Mouse (Mus musculus) kidney, embryonic 14.5 days (tissue): ENCODE results near the gene Gpx2. TPM values are rescaled to one million over a fixed set of nuclear protein-coding genes. Genes with fewer than 3 reads are reported as not detected.

Source experiments
- ATAC-seq: fragments of 200-750 bp; cut with Nextera tagmentation; 2 replicates; pipeline ENCODE4 v1.8.0; 2017; ENCODE audit warnings: moderate number of reproducible peaks, mild to moderate bottlenecking, moderate TSS enrichment, moderate library complexity; ENCODE audit not compliant: low FRiP score, low TSS enrichment
- H3K27ac ChIP-seq: fragments of 300-500 bp; sonication (generic); 2 replicates; pipeline ENCODE4 v1.5.1; 2014; ENCODE audit warnings: low read depth, mild to moderate bottlenecking, low read length, moderate library complexity, mixed read lengths
- H3K27me3 ChIP-seq: fragments of 300-500 bp; sonication (generic); 2 replicates; pipeline ENCODE4 v1.6.1; 2014; ENCODE audit warnings: mild to moderate bottlenecking, low read length; ENCODE audit not compliant: control insufficient read depth, insufficient read depth
- H3K36me3 ChIP-seq: fragments of 300-500 bp; sonication (generic); 2 replicates; pipeline ENCODE4 v1.6.1; 2014; ENCODE audit warnings: low read length, mixed read lengths; ENCODE audit not compliant: control insufficient read depth, insufficient read depth
- H3K4me1 ChIP-seq: fragments of 300-500 bp; sonication (generic); 2 replicates; pipeline ENCODE4 v1.6.1; 2014; ENCODE audit warnings: low read length, mixed read lengths; ENCODE audit not compliant: control insufficient read depth, insufficient read depth
- H3K4me2 ChIP-seq: fragments of 300-500 bp; sonication (generic); replicated peaks from 2 replicates; pipeline ENCODE4 v1.6.1; 2014; ENCODE audit warnings: low read depth, mild to moderate bottlenecking, low read length
- H3K4me3 ChIP-seq: fragments of 300-500 bp; sonication (generic); 2 replicates; pipeline ENCODE4 v1.5.1; 2014; ENCODE audit warnings: mild to moderate bottlenecking, low read length
- H3K9ac ChIP-seq: fragments of 300-500 bp; sonication (generic); 2 replicates; pipeline ENCODE4 v1.6.1; 2014; ENCODE audit warnings: low read depth, mild to moderate bottlenecking, low read length, moderate library complexity
- H3K9me3 ChIP-seq: fragments of 300-500 bp; sonication (generic); 2 replicates; pipeline ENCODE4 v1.6.1; 2016; ENCODE audit warnings: low read length; ENCODE audit not compliant: control insufficient read depth
- WGBS: fragments of 180-500 bp; shearing (Covaris S2); extraction: QIAGEN DNeasy Blood & Tissue Kit; methylation state at CpG from one replicate; pipeline ENCODE4 v1.1.7; 2014; 5-methylcytosine and 5-hydroxymethylcytosine counted together
- polyA plus RNA-seq: library from polyadenylated mRNA; unstranded; fragments of >200 nt; fragmentation: Nextera tagmentation; extraction: Ambion mirVana; gene quantifications from 2 replicates; pipeline ENCODE4 v1.2.1, GENCODE M21; 2014

Gpx2 gene
- not detected in 2 replicates for polyA plus RNA-seq

DNA sequence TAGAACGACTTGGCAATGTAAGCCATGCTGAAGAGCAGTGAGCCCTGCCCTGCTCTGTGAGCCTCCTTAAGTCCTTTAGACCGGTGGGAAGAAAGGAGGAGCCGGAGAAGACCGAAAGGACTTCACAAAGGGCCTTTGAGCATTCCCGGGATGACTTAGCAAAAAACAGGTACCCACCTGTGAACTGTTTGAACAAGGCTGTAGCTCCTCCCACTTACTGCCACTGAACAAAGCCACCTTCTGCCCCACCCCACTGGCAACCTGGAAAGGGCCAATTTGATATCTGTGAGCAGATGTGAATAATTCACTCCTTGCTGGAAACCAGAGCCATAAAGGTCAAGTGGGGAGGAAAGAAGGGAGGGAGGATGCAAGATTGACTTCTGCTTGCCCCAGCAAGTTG is at the start of gene Gpx2:
Gene Gpx2, minus strand, starts transcription at position 205 of the 400 bp plus-strand sequence.
- ATAC-seq, result no peak
- Histone ChIP-seq H3K4me3 (no peak within 1 kb of the TSS), H3K9me3 (no peaks in the 10 kb centered on the region), H3K36me3 (no peaks in the 10 kb centered on the region), H3K9ac (no peak within 1 kb of the TSS), H3K27me3 (no peaks in the 10 kb centered on the region), H3K27ac (no peak within 1 kb of the TSS), H3K4me1 (no peaks in the 10 kb centered on the region), H3K4me2 (no peak within 1 kb of the TSS)
- WGBS, result 73% methylated on average over 5 of the region's 5 CpGs

DNA sequence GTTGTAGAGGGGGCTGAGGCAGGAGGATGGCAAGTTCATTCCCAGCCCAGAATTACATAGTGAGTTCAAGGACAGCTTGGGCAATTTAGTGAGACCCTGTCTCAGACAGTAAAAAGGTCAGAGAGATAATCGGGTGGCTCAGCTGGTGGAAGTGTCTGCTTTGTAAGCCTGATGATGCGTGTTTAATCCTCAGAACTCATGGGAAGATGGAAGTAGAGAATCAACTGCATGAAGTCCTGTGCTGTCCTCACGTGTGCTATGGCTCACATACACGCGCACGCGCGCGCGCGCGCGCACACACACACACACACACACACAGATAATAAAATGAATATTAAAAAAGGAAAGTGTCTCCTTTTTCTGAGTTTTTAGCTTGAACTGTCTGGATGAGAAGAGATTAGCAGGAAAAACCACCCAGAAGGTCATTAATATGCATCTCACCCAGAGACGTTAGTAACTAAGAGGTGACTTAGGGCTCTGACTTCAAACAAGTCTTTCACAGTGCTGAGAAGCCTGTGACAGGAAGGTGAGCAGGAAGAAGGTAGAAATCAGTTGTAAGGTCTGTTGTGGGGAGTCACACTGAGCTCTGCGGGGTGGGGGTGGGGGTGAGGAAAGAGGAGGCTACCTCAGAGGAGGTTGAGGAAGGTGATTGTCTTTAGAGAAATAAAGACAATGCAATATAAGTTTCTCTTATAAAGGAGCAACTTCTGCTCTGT is 49.1 kb upstream of the Gpx2 start:
- no peaks in the 10 kb centered on the region for H3K36me3 ChIP-seq
- H3K4me1 ChIP-seq, result no peaks in the 10 kb centered on the region
- H3K9ac ChIP-seq, result no peak overlapping the region
- H3K27me3 ChIP-seq, result no peaks in the 10 kb centered on the region
- H3K4me2 ChIP-seq, result no peak overlapping the region
- no peak overlapping the region for H3K4me3 ChIP-seq
- 90% methylated on average over 15 of the region's 15 CpGs for WGBS
- no peak for ATAC-seq
- H3K9me3 ChIP-seq, result no peaks in the 10 kb centered on the region
- no peak overlapping the region for H3K27ac ChIP-seq

GRCm38 (mm10) chr12:76840081-76840480 is 44.7 kb upstream of the Gpx2 start:
- ATAC-seq, result no peak
- H3K4me1 ChIP-seq, result no peaks in the 10 kb centered on the region
- no peaks in the 10 kb centered on the region for H3K36me3 ChIP-seq
- WGBS, result 80% methylated on average over 6 of the region's 6 CpGs
- no peaks in the 10 kb centered on the region for H3K27me3 ChIP-seq
- no peak overlapping the region for H3K4me2 ChIP-seq
- H3K9ac ChIP-seq, result no peak overlapping the region
- no peaks in the 10 kb centered on the region for H3K9me3 ChIP-seq
- no peak overlapping the region for H3K27ac ChIP-seq
- no peak overlapping the region for H3K4me3 ChIP-seq

- Histone ChIP-seq H3K27me3 (no peaks in the 10 kb centered on the region), H3K36me3 (no peaks in the 10 kb centered on the region), H3K4me2 (no peak overlapping the region), H3K27ac (no peak overlapping the region), H3K9ac (no peak overlapping the region), H3K9me3 (no peaks in the 10 kb centered on the region), H3K4me1 (no peaks in the 10 kb centered on the region), H3K4me3 (no peak overlapping the region)
- no peak for ATAC-seq
- WGBS, result 90% methylated on average over 4 of the region's 4 CpGs
These were observed 43.9 kb upstream of the Gpx2 start for GRCm38 (mm10) chr12:76839298-76839697.

- no peak for ATAC-seq
- H3K4me3 ChIP-seq, result peak overlapping the region; percentile 62
- H3K9me3 ChIP-seq, result no peaks in the 10 kb centered on the region
- H3K36me3 ChIP-seq, result no peaks in the 10 kb centered on the region
- peak overlapping the region; percentile 66 for H3K9ac ChIP-seq
- peak overlapping the region; percentile 60 for H3K4me2 ChIP-seq
- H3K27me3 ChIP-seq, result no peaks in the 10 kb centered on the region
- H3K4me1 ChIP-seq, result no peaks in the 10 kb centered on the region
- H3K27ac ChIP-seq, result no peak overlapping the region; the same call in 1 of the 2 replicates
- WGBS, result 13% methylated on average over 21 of the region's 21 CpGs
These were observed 42.7 kb upstream of the Gpx2 start for GRCm38 (mm10) chr12:76837844-76838650.

DNA sequence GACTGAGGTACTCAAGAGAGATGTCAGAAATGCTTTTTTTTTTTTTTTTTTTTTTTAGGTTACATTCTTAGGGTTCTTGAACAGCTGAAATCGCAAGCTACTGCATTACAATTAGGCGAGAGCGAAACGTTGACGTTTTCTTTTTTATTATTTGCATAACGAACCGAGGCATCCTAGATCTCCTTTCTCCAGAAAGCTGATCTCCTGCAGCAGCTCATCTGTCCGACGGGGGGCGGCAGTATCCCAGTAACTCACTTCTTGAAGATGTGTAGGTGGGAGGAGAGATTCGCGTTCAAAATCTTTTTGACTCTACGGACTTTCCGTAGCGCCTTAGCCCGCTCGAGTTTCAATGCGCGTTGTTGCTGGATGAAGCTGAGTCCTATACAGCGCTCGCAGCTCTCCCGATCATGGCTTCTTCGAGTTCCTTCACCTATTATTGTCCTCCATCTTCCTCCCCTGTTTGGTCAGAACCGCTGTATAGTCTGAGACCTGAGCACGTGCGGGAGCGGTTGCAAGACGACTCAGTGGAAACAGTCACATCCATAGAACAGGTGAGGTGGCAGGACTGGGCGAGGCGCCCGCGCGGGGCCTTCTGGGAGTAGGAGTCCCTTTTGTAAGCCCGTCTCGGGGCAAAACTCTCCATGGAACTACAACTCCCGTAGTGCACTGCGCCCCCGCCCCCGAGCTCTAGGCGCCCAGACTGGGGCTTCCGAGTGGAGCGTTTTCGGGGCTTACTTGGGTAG is 41.9 kb upstream of the Gpx2 start:
- peak overlapping the region; percentile 66 for H3K9ac ChIP-seq
- H3K27me3 ChIP-seq, result no peaks in the 10 kb centered on the region
- H3K4me2 ChIP-seq, result peak overlapping the region; percentile 60
- no peaks in the 10 kb centered on the region for H3K9me3 ChIP-seq
- peak overlapping the region; percentile 3; the same call in 1 of the 2 replicates for H3K27ac ChIP-seq
- H3K36me3 ChIP-seq, result no peaks in the 10 kb centered on the region
- peak overlapping the region; percentile 62 for H3K4me3 ChIP-seq
- ATAC-seq, result peak; percentile 98
- no peaks in the 10 kb centered on the region for H3K4me1 ChIP-seq
- WGBS, result under 1% methylated on average over 43 of the region's 43 CpGs

GRCm38 (mm10) chr12:76832704-76833103 is 37.4 kb upstream of the Gpx2 start:
- Histone ChIP-seq H3K27ac (no peak overlapping the region), H3K4me3 (no peak overlapping the region), H3K4me1 (no peaks in the 10 kb centered on the region), H3K36me3 (no peaks in the 10 kb centered on the region), H3K4me2 (no peak overlapping the region), H3K9ac (no peak overlapping the region), H3K9me3 (no peaks in the 10 kb centered on the region), H3K27me3 (no peaks in the 10 kb centered on the region)
- 6% methylated on average over 3 of the region's 3 CpGs for WGBS
- ATAC-seq, result no peak

DNA sequence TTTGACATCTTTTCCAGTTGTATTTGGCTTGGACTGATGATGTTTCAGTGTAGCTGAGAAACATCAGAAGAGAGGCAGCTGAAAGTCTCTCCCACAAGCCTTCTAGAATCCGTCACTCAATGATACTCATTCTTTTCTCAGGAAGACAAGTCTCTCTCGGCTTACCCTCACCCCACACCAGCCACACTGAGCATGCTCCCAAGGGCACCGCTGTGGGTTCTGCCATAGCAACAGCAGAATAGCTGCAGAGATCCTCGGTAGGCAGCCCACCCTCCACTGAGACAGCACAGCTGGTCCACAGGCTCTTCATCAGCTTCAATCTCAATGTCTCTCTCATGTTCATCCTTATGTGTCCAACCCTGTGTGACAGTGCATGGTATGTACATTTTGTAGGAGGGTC is 29.9 kb upstream of the Gpx2 start:
- Histone ChIP-seq H3K4me3 (no peak overlapping the region), H3K9ac (no peak overlapping the region)

More for the DNA sequence above, 29.9 kb upstream of the Gpx2 start:
- no peak for ATAC-seq
- Histone ChIP-seq H3K9me3 (no peaks in the 10 kb centered on the region), H3K4me1 (peaks cover 5% of the 10 kb centered on the region; the same call in 1 of the 2 replicates), H3K27me3 (peaks cover 19% of the 10 kb centered on the region), H3K4me2 (no peak overlapping the region), H3K27ac (no peak overlapping the region), H3K36me3 (no peaks in the 10 kb centered on the region)
- WGBS, result 70% methylated on average over 4 of the region's 4 CpGs
